In genomic region chr5:129270051-129270472, GRCm38 (mm10) we compare ENCODE assay signal across 30 mouse cellular contexts.
A peak's percentile ranks its signal among the peaks of the same experiment; 100 is the strongest.
DNase-seq lines count a peak whose midpoint lies in the region; ATAC-seq and TF ChIP-seq lines count a peak whose summit lies in the region.
"Had no signal": no experiment of that assay in that cellular context is flagged by ENCODE, and none has a peak within 500 bp of the region (broad histone marks: within the 10 kb centered on the region; RNA-seq: fewer than 3 reads in every experiment).

No protein-coding gene starts in this region.

- DNase-seq in midbrain, embryonic 14.5 days, result peak; percentile 33
- DNase-seq in ES-CJ7 (ENCODE audit: low read depth, low spot score) (peak; percentile 98), ZHBTc4 (ENCODE audit: low read depth, low spot score) (peak; percentile 95), liver (no peak)
- DNase-seq in urinary bladder, postnatal 4 days (ENCODE audit: low spot score in 2 of 2), result no peak
- DNase-seq in liver, postnatal 0 days, result no peak
- DNase-seq: adrenal gland, adult 8-10 months; cerebellum, adult 8-10 months; cerebellum, postnatal 36 days; gastrocnemius, postnatal 14 days; heart, postnatal 14 days; kidney, adult 18-20 months; kidney, postnatal 36 days; liver, embryonic 13.5 days; lung, adult 2 months; lung, postnatal 10 days; thymus, adult 2 months; thymus, postnatal 36 days had no signal

- H3K9ac ChIP-seq in midbrain, embryonic 14.5 days (replicated peaks; ENCODE audit: low read length), result no peak overlapping the region
- H3K9ac ChIP-seq in midbrain, embryonic 15.5 days, result no peak overlapping the region
- no peak overlapping the region for H3K9ac ChIP-seq in liver, postnatal 0 days (replicated peaks)
- H3K9ac ChIP-seq: embryonic facial prominence, embryonic 12.5 days; hindbrain, embryonic 15.5 days; kidney, embryonic 15.5 days; limb, embryonic 13.5 days; liver, embryonic 13.5 days had no signal

- no peak overlapping the region for H3K4me2 ChIP-seq in midbrain, embryonic 14.5 days (ENCODE audit: low read length)
- H3K4me2 ChIP-seq in midbrain, embryonic 15.5 days, result no peak overlapping the region
- no peak overlapping the region for H3K4me2 ChIP-seq in liver, postnatal 0 days (ENCODE audit: low read depth, low read length)
- H3K4me2 ChIP-seq: embryonic facial prominence, embryonic 12.5 days; hindbrain, embryonic 15.5 days; kidney, embryonic 15.5 days; limb, embryonic 13.5 days; liver, embryonic 13.5 days had no signal

- no peaks in the 10 kb centered on the region for H3K9me3 ChIP-seq in midbrain, embryonic 14.5 days (ENCODE audit: control insufficient read depth, low read length)
- no peaks in the 10 kb centered on the region for H3K9me3 ChIP-seq in midbrain, embryonic 15.5 days
- H3K9me3 ChIP-seq in liver, postnatal 0 days (ENCODE audit: low read length), result no peaks in the 10 kb centered on the region
- H3K9me3 ChIP-seq: embryonic facial prominence, embryonic 12.5 days; hindbrain, embryonic 10.5 days; hindbrain, embryonic 15.5 days; kidney, embryonic 15.5 days; liver, embryonic 13.5 days had no signal

- no peak overlapping the region for H3K4me3 ChIP-seq in midbrain, embryonic 14.5 days (replicated peaks; ENCODE audit: low read depth, low read length)
- no peak overlapping the region for H3K4me3 ChIP-seq in midbrain, embryonic 15.5 days
- no peak overlapping the region for H3K4me3 ChIP-seq in liver, postnatal 0 days (ENCODE audit: low read depth, low read length)
- H3K4me3 ChIP-seq: embryonic facial prominence, embryonic 12.5 days; erythroblast, embryonic 14.5 days; hindbrain, embryonic 10.5 days; hindbrain, embryonic 15.5 days; kidney, embryonic 15.5 days; layer of hippocampus, adult 2 months; limb, embryonic 13.5 days; liver, embryonic 13.5 days had no signal

- no peaks in the 10 kb centered on the region; the same call in 1 of the 2 replicates for H3K4me1 ChIP-seq in midbrain, embryonic 14.5 days (ENCODE audit: control insufficient read depth, insufficient read depth, low read length)
- H3K4me1 ChIP-seq in midbrain, embryonic 15.5 days, result peaks cover 8% of the 10 kb centered on the region
- no peaks in the 10 kb centered on the region for H3K4me1 ChIP-seq in liver, postnatal 0 days (ENCODE audit: insufficient read depth)
- H3K4me1 ChIP-seq: embryonic facial prominence, embryonic 12.5 days; limb, embryonic 13.5 days; liver, embryonic 13.5 days had no signal

- H3K27ac ChIP-seq in midbrain, embryonic 14.5 days (replicated peaks; ENCODE audit: low read depth, low read length), result no peak overlapping the region
- H3K27ac ChIP-seq in midbrain, embryonic 15.5 days, result no peak overlapping the region
- H3K27ac ChIP-seq in liver, postnatal 0 days (ENCODE audit: low read depth), result no peak overlapping the region
- H3K27ac ChIP-seq: embryonic facial prominence, embryonic 12.5 days; hindbrain, embryonic 10.5 days; hindbrain, embryonic 15.5 days; kidney, embryonic 15.5 days; layer of hippocampus, adult 2 months; limb, embryonic 13.5 days; liver, embryonic 13.5 days; macrophage had no signal

- no peaks in the 10 kb centered on the region for H3K27me3 ChIP-seq in midbrain, embryonic 14.5 days (ENCODE audit: control insufficient read depth, insufficient read depth, low read length)
- H3K27me3 ChIP-seq in midbrain, embryonic 15.5 days (replicated peaks), result no peaks in the 10 kb centered on the region
- H3K27me3 ChIP-seq in liver, postnatal 0 days (ENCODE audit: insufficient read depth, low read length), result no peaks in the 10 kb centered on the region
- H3K27me3 ChIP-seq: hindbrain, embryonic 15.5 days had no signal

- WGBS in midbrain, embryonic 14.5 days, result 30% methylated on average over 5 of the region's 5 CpGs
- WGBS in midbrain, embryonic 15.5 days, result 31% methylated on average over 5 of the region's 5 CpGs
- WGBS in liver, postnatal 0 days (ENCODE audit: insufficient replicate concordance), result 29% methylated on average over 5 of the region's 5 CpGs

- no peak for TF ChIP-seq EP300 in liver, postnatal 0 days (IDR thresholded peaks at IDR 0.05; ENCODE audit: low read depth)

- ATAC-seq in midbrain, embryonic 14.5 days (ENCODE audit: low FRiP score, low TSS enrichment), result no peak
- ATAC-seq in midbrain, embryonic 15.5 days (replicated peaks), result no peak
- no peak for ATAC-seq in liver, postnatal 0 days
- ATAC-seq: CD4-positive, CD25-positive, alpha-beta regulatory T cell, adult 4 months; inflammation-experienced regulatory T-cells, adult 6 months; Patski had no signal

- TF ChIP-seq CTCF in liver, postnatal 0 days (IDR thresholded peaks at IDR 0.05; ENCODE audit: low read depth), result no peak

- no peaks in the 10 kb centered on the region for H3K36me3 ChIP-seq in midbrain, embryonic 14.5 days (ENCODE audit: control insufficient read depth, insufficient read depth, low read length)
- no peaks in the 10 kb centered on the region for H3K36me3 ChIP-seq in midbrain, embryonic 15.5 days (replicated peaks)
- no peaks in the 10 kb centered on the region for H3K36me3 ChIP-seq in liver, postnatal 0 days (replicated peaks; ENCODE audit: insufficient read depth, low read length)
- H3K36me3 ChIP-seq: embryonic facial prominence, embryonic 12.5 days; hindbrain, embryonic 10.5 days; hindbrain, embryonic 15.5 days; kidney, embryonic 15.5 days; limb, embryonic 13.5 days; liver, embryonic 13.5 days had no signal

Comparison
In these comparisons a context has a peak if more than half of its experiments do, and no peak if none do; other contexts are left out.
1. DNase-seq: peak in midbrain, embryonic 14.5 days (single experiment), ES-CJ7 (single experiment) and ZHBTc4 (single experiment); none in liver (single experiment), urinary bladder, postnatal 4 days (0 of 2) and liver, postnatal 0 days (single experiment).